Mouse (Mus musculus): Measurements from ENCODE around the gene Sipa1l3.

Gene Sipa1l3

GRCm38 (mm10) chr7:29416906-29417305 lies 101.5 kb downstream of the Sipa1l3 start:
- peak; percentile 82 for DNase-seq (ENCODE audit: low read depth, low spot score)

DNA sequence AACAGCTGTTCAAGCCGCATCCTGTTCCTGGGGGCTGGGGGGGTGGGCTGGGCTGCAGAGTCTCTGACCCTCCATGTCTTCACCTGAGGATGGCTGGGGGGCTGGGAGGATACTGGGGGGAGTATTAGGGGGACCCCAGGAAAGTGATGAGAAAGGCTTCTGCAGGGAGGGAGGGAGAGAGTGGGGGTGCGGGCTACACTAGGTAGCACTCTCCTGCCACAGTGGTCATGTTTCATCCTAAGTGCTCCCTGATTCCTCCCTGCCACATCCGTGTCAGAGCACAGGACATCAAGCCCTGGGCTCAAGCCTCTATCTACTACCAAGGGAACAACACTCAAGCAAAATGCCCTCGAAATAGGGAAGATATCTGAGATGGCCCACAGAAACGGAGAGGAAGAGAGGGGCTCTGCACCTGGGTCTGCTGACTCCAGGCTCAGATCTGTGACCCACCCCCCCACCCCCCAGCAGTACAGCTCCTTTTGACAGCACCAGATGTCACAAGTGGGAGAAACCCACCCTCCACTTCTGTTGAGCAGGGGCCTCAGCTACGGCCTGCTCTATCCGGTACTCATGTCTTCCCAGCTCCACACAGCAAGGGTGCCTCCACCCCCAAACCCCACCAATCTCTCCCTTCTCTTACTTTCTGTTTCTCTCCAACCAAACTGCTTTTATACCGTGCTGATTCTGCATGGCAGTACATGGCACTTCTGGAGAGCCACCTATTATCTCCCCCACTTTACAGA lies 106.4 kb downstream of the Sipa1l3 start:
- no peak for DNase-seq (ENCODE audit: low read depth, low spot score)

DNA sequence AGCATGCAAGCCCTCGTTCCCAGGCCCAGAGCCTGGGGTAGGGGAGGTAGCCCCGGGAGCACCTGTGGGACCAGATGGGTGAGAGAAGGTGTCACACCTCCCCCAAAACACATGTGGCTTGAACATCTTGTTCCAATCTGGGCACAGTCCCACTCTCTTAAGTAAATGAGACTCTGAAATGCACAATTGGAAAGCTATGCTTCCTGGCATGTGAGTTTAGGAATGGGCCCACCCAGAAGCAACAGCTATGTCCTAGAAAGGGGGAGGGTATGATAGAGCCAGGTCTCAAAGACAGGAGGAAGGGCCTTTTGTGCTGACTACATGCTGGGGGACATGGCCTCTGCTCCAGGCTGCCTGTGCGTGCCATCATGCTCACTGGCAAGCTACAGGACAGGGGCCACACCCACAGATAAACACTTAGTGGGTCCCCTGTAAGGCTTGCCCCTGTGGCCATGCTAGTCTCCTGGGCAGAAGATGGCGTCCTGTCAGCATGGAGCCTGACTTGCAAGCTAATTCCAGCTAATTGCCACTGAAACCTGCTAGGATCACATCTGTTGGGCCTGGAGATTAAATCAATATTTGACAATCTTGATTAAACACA lies 107.1 kb downstream of the Sipa1l3 start:
- no peak for DNase-seq (ENCODE audit: low read depth, low spot score)

GRCm38 (mm10) chr7:29410402-29410801 lies 108.0 kb downstream of the Sipa1l3 start:
- DNase-seq (ENCODE audit: low read depth, low spot score): no peak

- no peak for DNase-seq (ENCODE audit: low read depth, low spot score)
Observed at GRCm38 (mm10) chr7:29406855-29407254, 111.6 kb downstream of the Sipa1l3 start.

- DNase-seq (ENCODE audit: low read depth, low spot score): peak; percentile 90
Observed at GRCm38 (mm10) chr7:29404126-29404525, 114.3 kb downstream of the Sipa1l3 start.

- DNase-seq (ENCODE audit: low read depth, low spot score): no peak
Observed at GRCm38 (mm10) chr7:29402015-29402414, 116.4 kb downstream of the Sipa1l3 start.

GRCm38 (mm10) chr7:29400451-29400850 lies 118.0 kb downstream of the Sipa1l3 start:
- no peak for DNase-seq (ENCODE audit: low read depth, low spot score)

DNA sequence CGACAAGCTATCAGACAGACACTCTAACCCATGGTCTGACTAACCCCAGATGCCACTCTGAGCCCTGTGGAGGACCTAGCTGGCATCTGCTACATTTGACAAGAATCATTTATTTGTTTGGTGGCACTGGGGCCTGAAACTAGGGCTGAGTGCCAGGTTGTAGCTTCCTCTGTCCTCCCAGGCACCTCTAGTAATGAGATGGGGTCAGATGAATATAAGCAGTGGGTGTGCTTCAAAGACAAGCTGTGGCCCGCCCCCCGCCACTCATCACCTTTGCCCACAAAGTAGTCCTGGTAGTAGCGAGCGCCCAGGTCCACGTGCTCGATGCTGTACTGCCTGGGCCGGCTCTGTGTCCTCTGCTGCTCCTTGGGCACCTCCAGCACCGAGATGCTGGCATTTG lies 119.4 kb downstream of the Sipa1l3 start:
- DNase-seq (ENCODE audit: low read depth, low spot score): no peak

DNA sequence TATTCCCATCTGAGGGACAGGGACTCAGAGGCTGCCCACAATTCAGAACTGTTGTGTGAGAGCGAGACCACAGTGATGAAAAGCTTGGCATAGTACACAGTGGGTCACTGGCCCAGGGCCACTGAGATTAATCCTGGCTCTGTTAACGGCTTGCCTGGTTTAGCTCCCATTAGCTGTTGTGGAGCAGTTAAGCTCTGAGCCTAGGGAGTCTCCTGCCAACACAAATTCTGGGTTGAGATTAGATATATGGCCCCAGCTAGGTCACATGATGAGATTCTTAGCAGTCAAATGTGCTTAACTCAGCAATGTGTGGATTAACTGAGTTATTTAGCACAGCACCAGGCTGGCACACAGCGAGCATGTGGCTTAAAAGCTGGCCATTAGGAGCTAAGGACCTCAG lies 121.0 kb downstream of the Sipa1l3 start:
- no peak for DNase-seq (ENCODE audit: low read depth, low spot score)

- no peak for DNase-seq (ENCODE audit: low read depth, low spot score)
Observed at GRCm38 (mm10) chr7:29396943-29397340, 121.5 kb downstream of the Sipa1l3 start.

GRCm38 (mm10) chr7:29396216-29396942 lies 122.1 kb downstream of the Sipa1l3 start:
- DNase-seq (ENCODE audit: low read depth, low spot score): no peak

DNA sequence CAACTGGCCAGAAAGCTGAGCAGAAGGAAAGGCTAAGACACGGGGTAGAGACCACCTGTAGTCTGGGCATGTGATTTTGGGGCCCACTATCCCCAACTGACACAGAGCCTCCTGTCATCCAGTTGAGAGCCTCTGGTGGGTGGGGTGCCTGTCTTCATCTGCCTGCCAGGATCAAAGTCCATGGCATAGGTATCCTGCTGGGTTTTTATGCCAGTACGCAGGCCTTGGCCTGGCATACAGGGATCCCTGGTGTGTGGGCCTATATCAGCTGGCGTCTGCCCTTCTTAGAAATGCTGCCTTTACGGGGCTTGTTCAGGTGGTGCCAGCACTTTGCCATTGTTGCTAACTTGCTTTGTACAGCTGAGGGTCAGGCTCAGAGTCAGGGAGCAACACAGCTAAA lies 123.3 kb downstream of the Sipa1l3 start:
- DNase-seq (ENCODE audit: low read depth, low spot score): no peak

DNA sequence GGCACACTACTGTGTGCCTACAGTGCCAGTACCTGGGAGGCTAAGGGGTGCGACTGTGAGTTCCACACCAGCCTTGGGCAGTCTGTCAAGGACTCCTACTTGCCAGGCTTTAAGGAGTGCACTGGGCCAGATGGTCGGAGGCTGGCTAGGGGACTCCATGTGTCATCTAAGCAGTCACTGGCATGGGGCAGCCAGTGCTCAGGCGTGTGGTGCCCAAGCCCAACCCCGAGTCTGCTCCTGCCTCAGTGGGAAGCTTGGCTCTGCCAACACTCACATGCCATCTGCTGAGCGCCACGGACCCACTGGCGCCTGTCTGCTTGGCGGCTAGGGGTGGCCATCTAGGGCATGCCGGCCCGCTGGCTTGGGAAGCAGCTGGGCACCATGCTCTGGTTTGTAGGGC lies 125.1 kb downstream of the Sipa1l3 start:
- no peak for DNase-seq (ENCODE audit: low read depth, low spot score)

- DNase-seq (ENCODE audit: low read depth, low spot score): no peak
Observed at GRCm38 (mm10) chr7:29392805-29393204, 125.6 kb downstream of the Sipa1l3 start.

- DNase-seq (ENCODE audit: low read depth, low spot score): no peak
Observed at GRCm38 (mm10) chr7:29391761-29392512, 126.5 kb downstream of the Sipa1l3 start.

- no peak for DNase-seq (ENCODE audit: low read depth, low spot score)
Observed at GRCm38 (mm10) chr7:29391112-29391760, 127.2 kb downstream of the Sipa1l3 start.

GRCm38 (mm10) chr7:29390234-29390633 lies 128.2 kb downstream of the Sipa1l3 start:
- no peak for DNase-seq (ENCODE audit: low read depth, low spot score)

DNA sequence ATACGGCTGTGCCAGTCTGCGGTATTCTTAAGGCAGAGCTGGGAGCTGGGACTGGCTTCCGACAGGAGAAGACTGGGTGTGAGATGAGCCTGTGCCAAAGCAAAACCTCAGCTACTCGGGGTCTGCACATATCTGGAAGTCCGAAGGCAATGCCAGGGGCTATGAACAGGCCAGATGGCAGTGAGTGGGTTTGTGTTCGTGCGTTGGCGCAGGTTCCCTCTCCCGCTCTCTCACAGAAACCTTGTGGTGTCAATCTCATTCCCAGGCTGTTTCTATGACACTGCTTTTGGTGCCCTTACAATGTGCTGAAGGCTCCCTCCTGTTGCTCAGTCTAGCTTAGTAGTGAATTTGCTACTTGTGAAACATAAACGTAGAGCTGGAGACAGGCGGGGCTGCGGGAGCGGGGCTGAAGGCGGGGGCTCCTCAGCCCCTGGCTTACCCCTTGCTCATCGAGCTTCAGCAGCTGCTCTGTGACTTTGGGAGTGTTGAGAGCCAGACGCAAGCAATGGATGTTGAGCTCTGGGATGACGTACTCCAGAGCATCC lies 130.8 kb downstream of the Sipa1l3 start:
- no peak for DNase-seq (ENCODE audit: low read depth, low spot score)

GRCm38 (mm10) chr7:29386349-29386748 lies 132.1 kb downstream of the Sipa1l3 start:
- DNase-seq (ENCODE audit: low read depth, low spot score): no peak

DNA sequence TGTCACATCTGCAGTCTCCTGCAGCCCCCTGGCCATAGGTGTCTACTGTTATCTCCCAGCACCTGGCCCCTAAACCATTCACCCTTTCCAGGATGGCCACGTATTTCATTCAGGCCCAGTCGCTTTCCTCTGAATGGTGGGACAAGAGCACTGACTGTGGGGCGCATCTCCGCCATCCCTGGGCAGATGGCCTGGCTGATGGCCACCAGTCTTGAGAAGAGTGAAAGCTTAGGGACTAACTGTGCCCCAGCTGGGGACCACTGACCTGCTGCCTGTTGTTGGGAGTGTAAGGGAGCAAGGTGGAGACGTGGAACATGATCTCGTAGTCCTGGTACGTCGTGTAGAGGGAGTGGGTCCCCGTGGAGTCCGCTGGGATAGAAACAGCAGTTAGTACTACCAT lies 132.7 kb downstream of the Sipa1l3 start:
- no peak for DNase-seq (ENCODE audit: low read depth, low spot score)
